Mouse (Mus musculus) right cerebral cortex, postnatal 14 days (tissue): Measurements from ENCODE around the gene Azin2.
A peak's percentile ranks its signal among the peaks of the same experiment; 100 is the strongest.

Source experiments
- DNase-seq: peaks from one replicate; pipeline ENCODE4 v3.0.0; 2022

The Azin2 gene

GRCm38 (mm10) chr4:128932783-128933182 is 29.5 kb downstream of the Azin2 start:
- DNase-seq, result no peak

GRCm38 (mm10) chr4:128924841-128925606 is 37.2 kb downstream of the Azin2 start:
- peak; percentile 85 for DNase-seq

- DNase-seq, result no peak
These were observed 38.6 kb downstream of the Azin2 start for GRCm38 (mm10) chr4:128923603-128924002.

- no peak for DNase-seq
These were observed 43.1 kb downstream of the Azin2 start for GRCm38 (mm10) chr4:128919106-128919505.

GRCm38 (mm10) chr4:128918187-128918586 is 44.1 kb downstream of the Azin2 start:
- no peak for DNase-seq

GRCm38 (mm10) chr4:128917756-128918155 is 44.5 kb downstream of the Azin2 start:
- DNase-seq, result no peak

GRCm38 (mm10) chr4:128917119-128917518 is 45.1 kb downstream of the Azin2 start:
- no peak for DNase-seq

GRCm38 (mm10) chr4:128913794-128914193 is 48.4 kb downstream of the Azin2 start:
- no peak for DNase-seq

- no peak for DNase-seq
These were observed 50.2 kb downstream of the Azin2 start for GRCm38 (mm10) chr4:128912085-128912484.

- DNase-seq, result no peak
These were observed 51.8 kb downstream of the Azin2 start for GRCm38 (mm10) chr4:128910276-128911063.

GRCm38 (mm10) chr4:128909378-128909831 is 52.8 kb downstream of the Azin2 start:
- DNase-seq, result no peak

GRCm38 (mm10) chr4:128908586-128909377 is 53.5 kb downstream of the Azin2 start:
- no peak for DNase-seq

GRCm38 (mm10) chr4:128907238-128907968 is 54.8 kb downstream of the Azin2 start:
- no peak for DNase-seq

GRCm38 (mm10) chr4:128906757-128907156 is 55.5 kb downstream of the Azin2 start:
- DNase-seq, result no peak

- no peak for DNase-seq
These were observed 57.0 kb downstream of the Azin2 start for GRCm38 (mm10) chr4:128905251-128905650.

GRCm38 (mm10) chr4:128904035-128904800 is 58.0 kb downstream of the Azin2 start:
- no peak for DNase-seq

- DNase-seq, result no peak
These were observed 59.9 kb downstream of the Azin2 start for GRCm38 (mm10) chr4:128902390-128902789.

- DNase-seq, result no peak
These were observed 61.8 kb downstream of the Azin2 start for GRCm38 (mm10) chr4:128900484-128900883.

GRCm38 (mm10) chr4:128899332-128899731 is 62.9 kb downstream of the Azin2 start:
- peak; percentile 88 for DNase-seq

- DNase-seq, result no peak
These were observed 64.3 kb downstream of the Azin2 start for GRCm38 (mm10) chr4:128897911-128898421.

GRCm38 (mm10) chr4:128896667-128897066 is 65.6 kb downstream of the Azin2 start:
- DNase-seq, result no peak
